Mouse (Mus musculus) lung, postnatal 0 days (tissue): ENCODE data around the gene Oip5. TPM values are rescaled to one million over a fixed set of nuclear protein-coding genes. Genes with fewer than 3 reads are reported as not detected.

Source experiments
- ATAC-seq: fragments of 200-750 bp; cut with Nextera tagmentation; 2 replicates; pipeline ENCODE4 v1.8.0; 2017; ENCODE audit warnings: moderate library complexity
- DNase-seq: peaks from one replicate; pipeline ENCODE4 v3.0.0-alpha.2; 2016; ENCODE audit warnings: low spot score
- H3K27ac ChIP-seq: fragments of 300-500 bp; sonication (generic); 2 replicates; pipeline ENCODE4 v1.5.1; 2014; ENCODE audit warnings: antibody characterized with exemption, mild to moderate bottlenecking, low read length, mixed read lengths
- H3K27me3 ChIP-seq: fragments of 300-500 bp; sonication (generic); replicated peaks from 2 replicates; pipeline ENCODE4 v1.6.1; 2014; ENCODE audit warnings: low read length, mixed read lengths; ENCODE audit not compliant: insufficient read depth
- H3K36me3 ChIP-seq: fragments of 300-500 bp; sonication (generic); 2 replicates; pipeline ENCODE4 v1.6.1; 2014; ENCODE audit warnings: low read length, mixed read lengths; ENCODE audit not compliant: insufficient read depth
- H3K4me1 ChIP-seq: fragments of 300-500 bp; sonication (generic); 2 replicates; pipeline ENCODE4 v1.6.1; 2014; ENCODE audit warnings: antibody characterized with exemption, low read depth, low read length, mixed read lengths; ENCODE audit not compliant: insufficient read depth
- H3K4me2 ChIP-seq: fragments of 300-500 bp; sonication (generic); replicated peaks from 2 replicates; pipeline ENCODE4 v1.6.1; 2014; ENCODE audit warnings: low read depth, mild to moderate bottlenecking, low read length, moderate library complexity, mixed read lengths
- H3K4me3 ChIP-seq: fragments of 300-500 bp; sonication (generic); 2 replicates; pipeline ENCODE4 v1.5.1; 2014; ENCODE audit warnings: low read depth, low read length
- H3K9ac ChIP-seq: fragments of 300-500 bp; sonication (generic); replicated peaks from 2 replicates; pipeline ENCODE4 v1.6.1; 2014; ENCODE audit warnings: low read depth, mild to moderate bottlenecking
- H3K9me3 ChIP-seq: fragments of 300-500 bp; sonication (generic); 2 replicates; pipeline ENCODE4 v1.6.1; 2016; ENCODE audit warnings: low read length, mixed read lengths
- CTCF ChIP-seq: IDR thresholded peaks from 2 replicates; pipeline ENCODE4 v1.5.1; 2016; ENCODE audit warnings: antibody characterized with exemption, mild to moderate bottlenecking
- EP300 ChIP-seq: IDR thresholded peaks from 2 replicates; pipeline ENCODE4 v1.6.1; 2016; ENCODE audit warnings: antibody characterized with exemption, mild to moderate bottlenecking, control low read depth
- WGBS: fragments of 180-500 bp; shearing (Covaris S2); extraction: QIAGEN DNeasy Blood & Tissue Kit; methylation state at CpG from one replicate; pipeline ENCODE4 v1.1.7; 2014; 5-methylcytosine and 5-hydroxymethylcytosine counted together
- polyA plus RNA-seq: library from polyadenylated mRNA; unstranded; fragments of >200 nt; fragmentation: Nextera tagmentation; extraction: Ambion mirVana; gene quantifications from 2 replicates; pipeline ENCODE4 v1.2.1, GENCODE M21; 2015

Oip5 gene
- polyA plus RNA-seq, 1 experiment from 2014 or later, result 2.8 TPM

DNA sequence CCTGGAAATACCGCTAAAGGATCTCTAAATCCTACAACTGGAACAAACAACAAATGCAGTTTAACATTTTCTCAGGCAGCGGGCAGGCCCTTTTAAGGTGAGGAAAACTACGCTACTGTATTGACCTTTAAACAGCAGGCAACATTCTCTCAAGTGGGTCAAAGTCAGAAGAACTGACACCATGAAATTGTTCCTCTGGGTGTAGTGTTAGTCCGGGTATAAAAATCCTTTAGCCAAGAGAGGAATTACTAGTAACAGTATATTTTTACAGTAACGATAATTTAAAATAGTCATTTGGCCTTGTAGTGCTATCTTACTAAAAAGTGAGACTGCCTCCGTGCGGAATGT is 24.5 kb downstream of the Oip5 start:
- Histone ChIP-seq H3K27ac (peak overlapping the region; percentile 96), H3K4me1 (peaks cover 7% of the 10 kb centered on the region), H3K36me3 (peaks cover 18% of the 10 kb centered on the region), H3K4me3 (peak overlapping the region; percentile 92), H3K9ac (0 out of 2 replicates have a peak overlapping the region, but pooled peaks have one; percentile 10), H3K9me3 (no peaks in the 10 kb centered on the region), H3K27me3 (no peaks in the 10 kb centered on the region), H3K4me2 (peak overlapping the region; percentile 49)
- ATAC-seq, result peak; percentile 16
- 6% methylated on average over 7 of the region's 7 CpGs for WGBS
- TF ChIP-seq CTCF (0 out of 2 replicates have a peak, but pooled peaks have one; percentile 18), EP300 (no peak; the same call in 1 of the 2 replicates)
- DNase-seq, result no peak

DNA sequence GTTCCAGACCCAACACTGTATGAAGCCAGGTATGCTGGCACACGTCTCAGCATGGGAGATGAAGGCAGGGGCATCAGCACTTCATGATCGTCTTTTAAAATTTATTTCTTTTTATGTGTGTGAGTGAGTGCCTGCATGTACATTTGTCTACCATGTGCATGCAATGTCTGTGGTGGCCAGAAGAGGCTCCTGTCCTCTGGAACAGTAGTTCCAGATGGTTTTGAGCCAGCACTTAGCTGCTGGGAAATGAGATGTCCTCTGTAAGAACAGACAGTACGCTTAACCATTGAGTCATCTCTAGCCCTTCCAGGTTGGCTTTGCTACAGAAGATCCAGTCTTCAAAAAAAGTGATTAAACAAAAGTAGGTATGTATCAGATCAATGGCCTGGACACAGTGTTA is 27.0 kb downstream of the Oip5 start:
- ATAC-seq, result no peak
- H3K36me3 ChIP-seq, result 0 out of 2 replicates have a peak, but pooled peaks cover 3% of the 10 kb centered on the region
- no peak overlapping the region for H3K4me2 ChIP-seq
- peak; percentile 25 for DNase-seq
- peaks cover 3% of the 10 kb centered on the region; the same call in 1 of the 2 replicates for H3K4me1 ChIP-seq
- H3K27ac ChIP-seq, result no peak overlapping the region
- no peaks in the 10 kb centered on the region for H3K27me3 ChIP-seq
- no peaks in the 10 kb centered on the region for H3K9me3 ChIP-seq
- TF ChIP-seq CTCF (peak; percentile 46), EP300 (no peak)
- H3K9ac ChIP-seq, result no peak overlapping the region
- no peak overlapping the region for H3K4me3 ChIP-seq
- WGBS, result 94% methylated on average over 3 of the region's 3 CpGs

DNA sequence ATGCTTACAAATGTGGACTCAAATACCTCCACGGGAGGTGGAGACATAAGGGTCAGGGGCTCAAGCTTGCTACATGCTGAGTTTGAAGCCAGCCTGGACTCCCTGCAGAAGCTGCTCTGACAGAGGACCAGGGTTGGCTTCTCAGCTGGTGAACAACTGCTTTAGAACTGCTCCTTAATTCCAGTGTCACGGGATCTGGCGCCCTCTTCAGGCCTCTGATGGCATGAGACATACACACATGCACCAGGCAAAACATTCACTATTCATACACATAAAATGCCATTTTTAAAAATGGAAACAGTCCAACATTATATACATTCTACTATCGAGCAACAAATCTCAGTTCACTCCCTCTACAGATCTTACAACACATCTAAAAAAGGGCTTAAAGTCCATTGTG is 30.9 kb downstream of the Oip5 start:
- Histone ChIP-seq H3K9me3 (no peaks in the 10 kb centered on the region), H3K4me2 (no peak overlapping the region), H3K27me3 (no peaks in the 10 kb centered on the region), H3K9ac (no peak overlapping the region), H3K4me3 (no peak overlapping the region), H3K4me1 (no peaks in the 10 kb centered on the region), H3K36me3 (peaks cover 3% of the 10 kb centered on the region; the same call in 1 of the 2 replicates), H3K27ac (no peak overlapping the region)
- DNase-seq (peak; percentile 73), ATAC-seq (peak; percentile 62)
- TF ChIP-seq CTCF (peak; percentile 89), EP300 (no peak)
- 10% methylated on average over 4 of the region's 4 CpGs for WGBS

- 87% methylated on average over 8 of the region's 8 CpGs for WGBS
- H3K27me3 ChIP-seq, result no peaks in the 10 kb centered on the region
- H3K9me3 ChIP-seq, result no peaks in the 10 kb centered on the region
- H3K4me2 ChIP-seq, result no peak overlapping the region
- no peaks in the 10 kb centered on the region for H3K4me1 ChIP-seq
- ATAC-seq, result no peak
- no peak overlapping the region for H3K27ac ChIP-seq
- no peak for DNase-seq
- H3K9ac ChIP-seq, result no peak overlapping the region
- TF ChIP-seq CTCF (no peak), EP300 (no peak)
- H3K36me3 ChIP-seq, result no peaks in the 10 kb centered on the region; the same call in 1 of the 2 replicates
- H3K4me3 ChIP-seq, result no peak overlapping the region
Measured at GRCm38 (mm10) chr2:119584282-119584681, 34.0 kb downstream of the Oip5 start.

GRCm38 (mm10) chr2:119583439-119583838 is 34.8 kb downstream of the Oip5 start:
- DNase-seq (no peak), ATAC-seq (no peak)
- Histone ChIP-seq H3K4me2 (no peak overlapping the region), H3K9ac (no peak overlapping the region), H3K27ac (no peak overlapping the region), H3K4me3 (no peak overlapping the region), H3K4me1 (no peaks in the 10 kb centered on the region), H3K27me3 (no peaks in the 10 kb centered on the region), H3K36me3 (no peaks in the 10 kb centered on the region; the same call in 1 of the 2 replicates), H3K9me3 (no peaks in the 10 kb centered on the region)
- 62% methylated on average over 2 of the region's 2 CpGs for WGBS
- TF ChIP-seq EP300, result no peak

- no peak for ATAC-seq
- Histone ChIP-seq H3K9ac (no peak overlapping the region), H3K4me2 (no peak overlapping the region), H3K9me3 (no peaks in the 10 kb centered on the region), H3K27ac (no peak overlapping the region), H3K4me1 (no peaks in the 10 kb centered on the region), H3K36me3 (no peaks in the 10 kb centered on the region; the same call in 1 of the 2 replicates), H3K27me3 (no peaks in the 10 kb centered on the region), H3K4me3 (no peak overlapping the region)
- no peak for DNase-seq
- 94% methylated on average over 3 of the region's 3 CpGs for WGBS
- TF ChIP-seq EP300 (no peak), CTCF (no peak)
Measured at GRCm38 (mm10) chr2:119581571-119581970, 36.7 kb downstream of the Oip5 start.

- Histone ChIP-seq H3K4me3 (no peak overlapping the region), H3K27me3 (no peaks in the 10 kb centered on the region), H3K36me3 (peaks cover 6% of the 10 kb centered on the region; the same call in 1 of the 2 replicates), H3K9ac (no peak overlapping the region), H3K4me2 (no peak overlapping the region), H3K27ac (no peak overlapping the region; the same call in 1 of the 2 replicates), H3K4me1 (no peaks in the 10 kb centered on the region), H3K9me3 (no peaks in the 10 kb centered on the region)
- 50% methylated on average over 1 of the region's 1 CpGs for WGBS
- TF ChIP-seq EP300 (peak; percentile 76), CTCF (no peak)
- ATAC-seq (peak; percentile 43; the same call in 1 of the 2 replicates), DNase-seq (peak; percentile 63)
Measured at GRCm38 (mm10) chr2:119572471-119572870, 45.8 kb downstream of the Oip5 start.
